Mouse (Mus musculus) intestine, postnatal 0 days (tissue): ENCODE results near the gene Hps3. TPM values are rescaled to one million over a fixed set of nuclear protein-coding genes. Genes with fewer than 3 reads are reported as not detected.
"Not testable (repeated sequence)": the region's sequence is repeated elsewhere in the genome, so short reads cannot be mapped to it uniquely, and the experiment has no call there.

Source experiments
- ATAC-seq: fragments of 200-750 bp; cut with Nextera tagmentation; 2 replicates; pipeline ENCODE4 v1.8.0; 2017; ENCODE audit warnings: mild to moderate bottlenecking, moderate TSS enrichment, moderate library complexity
- H3K27ac ChIP-seq: fragments of 300-500 bp; sonication (generic); 2 replicates; pipeline ENCODE4 v1.5.1; 2014; ENCODE audit warnings: mild to moderate bottlenecking, low read depth, low read length, moderate library complexity
- H3K27me3 ChIP-seq: fragments of 300-500 bp; sonication (generic); replicated peaks from 2 replicates; pipeline ENCODE4 v1.6.1; 2014; ENCODE audit warnings: low read length, mixed read lengths; ENCODE audit not compliant: control insufficient read depth, insufficient read depth
- H3K36me3 ChIP-seq: fragments of 300-500 bp; sonication (generic); 2 replicates; pipeline ENCODE4 v1.6.1; 2014; ENCODE audit warnings: mild to moderate bottlenecking, moderate library complexity; ENCODE audit not compliant: control insufficient read depth, insufficient read depth
- H3K4me1 ChIP-seq: fragments of 300-500 bp; sonication (generic); replicated peaks from 2 replicates; pipeline ENCODE4 v1.6.1; 2014; ENCODE audit warnings: antibody characterized with exemption, low read length, mixed read lengths; ENCODE audit not compliant: control insufficient read depth, insufficient read depth
- H3K4me2 ChIP-seq: fragments of 300-500 bp; sonication (generic); replicated peaks from 2 replicates; pipeline ENCODE4 v1.6.1; 2014; ENCODE audit warnings: low read depth, mild to moderate bottlenecking, moderate library complexity
- H3K4me3 ChIP-seq: fragments of 300-500 bp; sonication (generic); 2 replicates; pipeline ENCODE4 v1.5.1; 2014; ENCODE audit warnings: low read depth, low read length
- H3K9ac ChIP-seq: fragments of 300-500 bp; sonication (generic); 2 replicates; pipeline ENCODE4 v1.6.1; 2014; ENCODE audit warnings: mild to moderate bottlenecking, low read depth, low read length
- H3K9me3 ChIP-seq: fragments of 300-500 bp; sonication (generic); 2 replicates; pipeline ENCODE4 v1.6.1; 2016; ENCODE audit warnings: mixed run types; ENCODE audit not compliant: control insufficient read depth
- CTCF ChIP-seq: sonication (generic); IDR thresholded peaks from 2 replicates; pipeline ENCODE4 v1.5.1; 2016; ENCODE audit warnings: low read depth, mild to moderate bottlenecking, control low read depth, antibody characterized with exemption, moderate library complexity
- WGBS: fragments of 180-500 bp; shearing (Covaris S2); extraction: QIAGEN DNeasy Blood & Tissue Kit; methylation state at CpG from one replicate; pipeline ENCODE4 v1.1.7; 2014; 5-methylcytosine and 5-hydroxymethylcytosine counted together
- polyA plus RNA-seq: library from polyadenylated mRNA; unstranded; fragments of >200 nt; fragmentation: Nextera tagmentation; extraction: Ambion mirVana; gene quantifications from 2 replicates; pipeline ENCODE4 v1.2.1, GENCODE M21; 2015

Hps3 gene
- 6.0 and 6.9 TPM in 2 replicates for polyA plus RNA-seq

DNA sequence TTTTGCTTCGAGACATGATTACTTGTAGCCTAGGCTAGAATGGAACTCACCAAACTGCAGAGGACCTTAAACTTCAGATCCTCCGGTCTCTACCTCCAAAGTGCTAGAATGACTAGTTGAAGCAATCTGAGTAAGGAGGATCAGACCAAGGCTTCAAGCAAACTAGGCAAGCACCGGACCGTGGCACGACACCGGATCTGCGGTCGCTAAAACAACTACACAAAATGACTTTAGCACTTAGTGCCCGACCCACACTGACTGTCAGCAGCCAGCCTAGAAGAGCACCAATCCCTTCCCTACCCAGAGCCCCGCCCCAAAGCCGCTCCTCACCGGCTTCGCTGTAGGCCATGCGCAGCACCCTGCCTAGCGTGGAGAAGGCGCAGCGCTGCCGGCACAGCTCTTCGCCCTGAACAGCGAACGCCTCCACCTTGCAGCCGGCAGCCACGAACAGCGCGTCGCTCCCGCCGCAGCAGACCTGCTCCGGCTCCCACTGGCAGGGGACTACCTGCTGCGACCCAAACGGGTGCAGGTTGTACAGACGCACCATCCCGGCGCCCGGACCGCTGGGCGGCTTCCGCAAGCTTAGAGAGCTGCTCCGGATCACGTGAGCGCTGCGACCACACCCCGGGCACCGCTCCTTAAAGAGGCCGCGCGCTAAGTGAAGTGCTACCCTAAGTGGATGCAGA lies at the start of gene Hps3:
TSS of gene Hps3 (minus strand) at position 597 of the 686 bp plus-strand sequence.
- peak within 1 kb of the TSS; percentile 77 for H3K4me2 ChIP-seq
- H3K36me3 ChIP-seq: no peaks in the 10 kb centered on the region
- H3K27ac ChIP-seq: peak within 1 kb of the TSS; percentile 68
- peak; percentile 99 for ATAC-seq
- no peaks in the 10 kb centered on the region for H3K4me1 ChIP-seq
- no peaks in the 10 kb centered on the region for H3K9me3 ChIP-seq
- under 1% methylated on average over 47 of the region's 47 CpGs for WGBS
- no peaks in the 10 kb centered on the region for H3K27me3 ChIP-seq
- TF ChIP-seq CTCF: peak; percentile 14; the same call in 1 of the 2 replicates
- H3K4me3 ChIP-seq: peak within 1 kb of the TSS; percentile 68
- no peak within 1 kb of the TSS; the same call in 1 of the 2 replicates for H3K9ac ChIP-seq

DNA sequence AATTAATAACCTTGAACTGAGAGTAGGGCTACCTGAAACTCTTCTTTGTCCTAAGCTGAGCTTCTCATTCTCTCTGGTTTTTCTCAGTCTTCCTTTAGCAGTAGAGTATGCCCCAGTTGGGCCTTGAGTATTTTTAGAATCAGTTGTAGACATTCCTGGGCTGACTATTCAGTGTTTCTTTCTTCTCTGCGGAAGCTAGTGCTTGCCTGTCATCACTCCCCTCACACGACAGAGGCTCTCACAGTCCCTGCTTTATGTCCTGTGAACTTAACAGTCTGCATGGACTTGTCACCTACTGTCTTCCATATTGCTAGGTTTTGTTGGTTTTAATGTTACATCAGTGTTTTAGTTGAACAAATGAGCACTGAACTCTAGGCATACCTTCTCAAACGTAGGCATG lies 47.0 kb upstream of the Hps3 start:
- Histone ChIP-seq H3K4me1 (no peaks in the 10 kb centered on the region), H3K4me2 (no peak overlapping the region), H3K9ac (no peak overlapping the region), H3K27me3 (no peaks in the 10 kb centered on the region), H3K36me3 (peaks cover 20% of the 10 kb centered on the region), H3K9me3 (no peaks in the 10 kb centered on the region), H3K27ac (no peak overlapping the region), H3K4me3 (no peak overlapping the region)
- TF ChIP-seq CTCF: no peak
- no peak for ATAC-seq
- WGBS: 76% methylated on average over 3 of the region's 3 CpGs

DNA sequence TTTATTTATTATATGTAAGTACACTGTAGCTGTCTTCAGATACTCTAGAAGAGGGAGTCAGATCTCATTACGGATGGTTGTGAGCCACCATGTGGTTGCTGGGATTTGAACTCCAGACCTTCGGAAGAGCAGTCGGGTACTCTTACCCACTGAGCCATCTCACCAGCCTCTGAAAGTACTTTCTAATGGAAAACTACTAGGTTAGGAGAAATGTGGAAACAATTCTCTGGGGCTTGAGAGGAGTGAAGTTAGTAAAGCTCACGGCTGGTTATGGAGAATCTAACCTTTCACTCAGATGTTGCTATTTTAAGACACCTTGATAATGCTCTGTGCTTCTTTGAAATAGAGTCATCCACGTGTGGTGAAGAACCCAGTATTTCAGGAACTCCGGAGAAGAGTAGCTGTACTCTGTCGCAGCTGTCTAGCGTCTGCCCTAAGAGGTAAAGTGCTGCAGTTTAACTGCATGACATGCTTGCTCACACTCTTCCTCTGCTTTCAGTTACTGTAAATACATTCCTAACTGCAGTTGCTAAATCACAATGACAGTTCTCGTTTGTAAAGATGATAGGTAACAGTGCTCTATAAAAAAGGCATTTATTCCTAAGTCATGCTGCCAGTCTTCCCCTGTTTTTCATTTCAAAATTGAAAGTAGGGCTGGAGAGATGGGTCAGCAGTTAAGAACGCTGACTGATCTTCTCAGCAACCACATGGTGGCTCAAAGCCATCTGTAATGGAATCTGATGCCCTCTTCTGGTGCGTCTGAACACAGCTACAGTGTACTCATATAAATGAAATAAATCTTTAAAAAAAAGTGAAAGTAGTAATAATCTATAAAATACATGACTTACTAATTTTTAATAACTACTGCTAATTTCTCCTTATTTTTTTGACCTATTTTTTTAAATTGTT lies 41.3 kb upstream of the Hps3 start:
- 82% methylated on average over 11 of the region's 11 CpGs for WGBS
- no peak for ATAC-seq

DNA sequence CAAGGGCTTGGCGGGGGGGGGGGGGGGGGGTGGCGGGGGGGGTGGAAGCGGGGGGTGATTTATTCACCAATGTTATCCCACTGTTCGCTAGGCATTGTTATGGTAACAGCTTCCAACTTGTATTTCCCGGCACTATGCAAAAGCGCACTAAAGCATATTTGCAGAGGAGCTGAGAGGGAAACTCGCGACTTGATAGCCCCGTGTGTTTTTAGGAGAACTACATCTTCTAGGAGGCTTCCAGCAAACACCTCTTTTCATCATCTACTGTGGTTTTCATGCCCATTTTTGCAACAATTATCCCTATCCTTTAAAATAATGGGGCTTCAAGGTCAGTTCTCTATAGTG lies 23.1 kb upstream of the Hps3 start:
- WGBS: 0% methylated on average over 6 of the region's 9 CpGs
- Histone ChIP-seq H3K4me3 (peak overlapping the region; percentile 81), H3K4me2 (peak overlapping the region; percentile 76), H3K36me3 (peaks cover 7% of the 10 kb centered on the region; the same call in 1 of the 2 replicates), H3K9ac (peak overlapping the region; percentile 78; the same call in 1 of the 2 replicates), H3K4me1 (no peaks in the 10 kb centered on the region), H3K9me3 (no peaks in the 10 kb centered on the region), H3K27ac (peak overlapping the region; percentile 77; the same call in 1 of the 2 replicates), H3K27me3 (no peaks in the 10 kb centered on the region)
- TF ChIP-seq CTCF: no peak
- no peak for ATAC-seq

More for the DNA sequence above, 41.3 kb upstream of the Hps3 start:
- no peak overlapping the region for H3K9ac ChIP-seq
- no peaks in the 10 kb centered on the region for H3K4me1 ChIP-seq
- H3K4me2 ChIP-seq: no peak overlapping the region
- no peaks in the 10 kb centered on the region for H3K9me3 ChIP-seq
- no peak overlapping the region for H3K27ac ChIP-seq
- TF ChIP-seq CTCF: peak; percentile 70
- H3K4me3 ChIP-seq: no peak overlapping the region
- peaks cover 33% of the 10 kb centered on the region for H3K36me3 ChIP-seq
- H3K27me3 ChIP-seq: no peaks in the 10 kb centered on the region

DNA sequence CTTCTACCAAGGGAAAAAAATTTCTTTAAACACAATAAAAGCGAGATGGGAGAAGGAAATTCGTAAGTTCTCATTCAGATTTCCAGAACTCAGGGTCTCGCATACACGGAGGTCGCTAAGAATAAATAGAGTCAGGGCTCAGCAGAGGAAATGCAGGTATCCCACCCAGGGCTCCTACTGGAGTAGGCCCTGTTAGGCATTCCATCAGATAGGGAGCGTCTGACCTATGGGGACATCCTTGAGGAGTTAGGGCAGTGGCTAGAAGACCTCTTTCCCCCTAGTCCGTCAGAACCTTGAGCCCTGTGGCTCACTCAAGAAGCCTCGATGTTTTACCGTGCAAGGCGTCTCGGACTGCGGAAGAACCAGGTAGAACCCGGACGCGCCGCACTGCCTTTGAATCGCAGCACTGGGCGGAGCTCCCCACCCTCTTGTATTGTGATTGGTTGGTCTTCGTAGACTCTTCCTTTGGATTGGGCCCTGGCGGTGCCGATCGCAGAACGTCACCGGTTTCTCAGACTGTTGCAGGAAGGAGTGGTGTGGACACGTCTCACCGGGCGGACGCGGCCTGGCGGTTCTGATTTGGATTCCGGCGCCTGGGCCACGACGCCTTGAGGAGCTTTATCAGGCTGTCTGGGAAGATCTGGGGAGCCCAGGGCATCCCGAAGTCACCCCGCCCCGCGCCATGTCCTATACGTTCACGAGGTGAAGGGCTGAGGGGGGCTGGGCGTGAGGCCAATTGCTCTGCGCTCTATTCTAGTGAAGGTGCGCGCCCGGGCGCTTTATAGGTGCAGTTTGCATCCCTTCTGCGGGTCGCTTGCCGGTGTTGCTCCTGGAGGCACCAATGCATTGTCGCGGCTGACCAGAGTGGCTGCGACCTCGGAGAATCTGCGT lies 22.4 kb upstream of the Hps3 start, which contains the start of gene Hltf:
TSS of gene Hltf (plus strand) at position 506 of the 891 bp plus-strand sequence.
- 0 out of 2 replicates have a peak, but pooled peaks have one; percentile 1 for TF ChIP-seq CTCF
- Histone ChIP-seq H3K4me2 (peak within 1 kb of the TSS; percentile 76), H3K4me1 (no peaks in the 10 kb centered on the region), H3K4me3 (peak within 1 kb of the TSS; percentile 81), H3K36me3 (peaks cover 5% of the 10 kb centered on the region; the same call in 1 of the 2 replicates), H3K9ac (peak within 1 kb of the TSS; percentile 78), H3K9me3 (no peaks in the 10 kb centered on the region), H3K27ac (peak within 1 kb of the TSS; percentile 77; the same call in 1 of the 2 replicates), H3K27me3 (no peaks in the 10 kb centered on the region)
- WGBS: under 1% methylated on average over 51 of the region's 54 CpGs
- peak; percentile 100 for ATAC-seq

DNA sequence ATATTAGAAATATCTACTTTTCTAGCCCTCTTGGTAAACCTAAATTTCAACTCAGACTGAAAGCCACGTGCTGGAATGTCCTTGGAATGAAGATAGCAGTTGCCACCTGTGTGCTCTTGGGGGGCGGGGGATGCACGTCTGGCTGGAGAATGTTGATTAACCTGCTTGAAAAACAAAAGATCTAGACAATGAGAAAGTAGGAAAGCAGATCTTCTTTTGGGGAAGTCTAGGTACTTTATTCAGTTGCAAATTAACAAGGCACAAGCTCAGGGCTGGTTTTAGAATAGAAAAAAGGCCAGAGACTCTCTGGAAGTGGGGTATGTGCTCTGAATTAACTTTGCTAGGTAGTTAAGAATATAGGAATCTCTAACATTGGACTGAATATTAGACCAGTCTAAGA lies 9.6 kb upstream of the Hps3 start:
- H3K9me3 ChIP-seq, H3K36me3 ChIP-seq, H3K27ac ChIP-seq, ATAC-seq, H3K4me3 ChIP-seq, H3K4me2 ChIP-seq, H3K9ac ChIP-seq, H3K4me1 ChIP-seq, H3K27me3 ChIP-seq: not testable (repeated sequence)
- WGBS: 48% methylated on average over 3 of the region's 3 CpGs

DNA sequence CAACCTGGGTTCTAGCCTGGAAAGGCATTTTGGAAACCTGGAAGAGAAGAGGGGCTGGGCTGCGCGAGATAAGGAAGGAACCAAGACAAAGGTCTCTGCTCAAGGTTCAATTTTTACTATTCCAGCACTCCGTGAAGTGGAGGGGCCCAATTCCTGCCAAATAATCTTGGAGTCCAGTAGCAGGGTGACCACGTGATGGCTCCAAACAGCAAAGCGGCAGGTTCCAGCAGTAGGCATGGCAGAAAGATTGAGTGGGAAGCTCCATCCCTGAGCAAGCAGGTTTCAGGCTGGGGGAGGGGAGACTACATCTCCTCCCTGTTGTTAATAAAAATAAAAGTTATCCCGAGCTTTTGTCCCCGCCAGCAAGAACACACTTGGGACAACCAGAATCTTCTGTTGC lies 6.3 kb upstream of the Hps3 start:
- not testable (repeated sequence) for H3K36me3 ChIP-seq, H3K9ac ChIP-seq, ATAC-seq, H3K4me1 ChIP-seq, H3K27ac ChIP-seq, H3K4me2 ChIP-seq, H3K4me3 ChIP-seq, H3K27me3 ChIP-seq, H3K9me3 ChIP-seq
- 92% methylated on average over 7 of the region's 7 CpGs for WGBS
